In the genomic region with DNA sequence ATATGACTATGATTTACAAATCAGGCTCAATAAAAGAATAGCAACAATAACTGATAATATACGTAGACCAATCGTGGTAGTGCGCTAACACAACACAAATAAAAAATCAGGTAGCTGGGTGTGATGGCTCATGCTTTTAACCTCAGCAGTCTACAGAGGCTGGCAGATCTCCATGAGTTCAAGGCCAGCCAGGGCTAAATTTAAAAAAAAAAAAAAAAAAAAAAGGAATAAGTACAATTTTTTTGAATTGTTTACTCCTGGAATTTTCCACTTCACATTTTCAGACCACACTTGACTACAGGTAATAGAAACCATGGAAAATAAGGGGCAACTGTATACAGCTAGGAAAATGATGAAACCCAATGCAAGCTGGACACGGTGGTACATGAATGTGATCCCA, we compare ENCODE assay signal across 17 mouse cellular contexts.
DNase-seq lines count a peak whose midpoint lies in the region; ATAC-seq and TF ChIP-seq lines count a peak whose summit lies in the region.
"Had no signal": no experiment of that assay in that cellular context is flagged by ENCODE, and none has a peak within 500 bp of the region (broad histone marks: within the 10 kb centered on the region; RNA-seq: fewer than 3 reads in every experiment).

No protein-coding gene starts in this region.

- ATAC-seq in hindbrain, embryonic 13.5 days (ENCODE audit: low FRiP score) = no peak
- no peak for ATAC-seq in hindbrain, postnatal 0 days
- no peak for ATAC-seq in midbrain, embryonic 13.5 days
- ATAC-seq in midbrain, embryonic 11.5 days (ENCODE audit: low FRiP score) = no peak
- ATAC-seq in forebrain, postnatal 0 days = no peak
- ATAC-seq: liver, embryonic 12.5 days had no signal

- peaks cover 34% of the 10 kb centered on the region for H3K4me1 ChIP-seq in hindbrain, embryonic 13.5 days (replicated peaks)
- peaks cover 4% of the 10 kb centered on the region; the same call in 1 of the 2 replicates for H3K4me1 ChIP-seq in hindbrain, postnatal 0 days (ENCODE audit: insufficient read depth, low read length)
- H3K4me1 ChIP-seq in midbrain, embryonic 13.5 days (replicated peaks) = peaks cover 38% of the 10 kb centered on the region
- peaks cover 2% of the 10 kb centered on the region; the same call in 1 of the 2 replicates for H3K4me1 ChIP-seq in midbrain, embryonic 11.5 days (ENCODE audit: control insufficient read depth, insufficient read depth, low read length)
- H3K4me1 ChIP-seq in forebrain, postnatal 0 days (ENCODE audit: insufficient read depth) = peaks cover 8% of the 10 kb centered on the region
- peaks cover 6% of the 10 kb centered on the region; the same call in 1 of the 2 replicates for H3K4me1 ChIP-seq in lung, adult 2 months (ENCODE audit: control insufficient read depth, insufficient read depth, low read length)

- WGBS in hindbrain, embryonic 13.5 days = 95% methylated on average over 4 of the region's 4 CpGs
- 94% methylated on average over 4 of the region's 4 CpGs for WGBS in hindbrain, postnatal 0 days
- 98% methylated on average over 4 of the region's 4 CpGs for WGBS in midbrain, embryonic 13.5 days
- WGBS in midbrain, embryonic 11.5 days = 98% methylated on average over 4 of the region's 4 CpGs
- WGBS in forebrain, postnatal 0 days = 89% methylated on average over 4 of the region's 4 CpGs
- 95% methylated on average over 4 of the region's 4 CpGs for WGBS in lung, adult 2 months

- no peaks in the 10 kb centered on the region for H3K27me3 ChIP-seq in hindbrain, embryonic 13.5 days
- H3K27me3 ChIP-seq in hindbrain, postnatal 0 days (ENCODE audit: insufficient read depth, low read length) = no peaks in the 10 kb centered on the region
- H3K27me3 ChIP-seq in midbrain, embryonic 13.5 days = no peaks in the 10 kb centered on the region
- no peaks in the 10 kb centered on the region for H3K27me3 ChIP-seq in midbrain, embryonic 11.5 days (ENCODE audit: control insufficient read depth, insufficient read depth, low read length)
- H3K27me3 ChIP-seq in forebrain, postnatal 0 days (ENCODE audit: insufficient read depth, low read length) = no peaks in the 10 kb centered on the region
- H3K27me3 ChIP-seq: liver, embryonic 12.5 days; lung, embryonic 15.5 days had no signal

- peak overlapping the region; percentile 72 for H3K27ac ChIP-seq in hindbrain, embryonic 13.5 days
- H3K27ac ChIP-seq in hindbrain, postnatal 0 days = no peak overlapping the region; the same call in 1 of the 2 replicates
- peak overlapping the region; percentile 56 for H3K27ac ChIP-seq in midbrain, embryonic 13.5 days
- H3K27ac ChIP-seq in midbrain, embryonic 11.5 days (ENCODE audit: low read depth, low read length) = no peak overlapping the region
- H3K27ac ChIP-seq in forebrain, postnatal 0 days (ENCODE audit: low read depth, low read length) = peak overlapping the region; percentile 62
- H3K27ac ChIP-seq: liver, embryonic 12.5 days; lung, embryonic 15.5 days; stomach, postnatal 0 days had no signal

- no peak overlapping the region for H3K9ac ChIP-seq in hindbrain, embryonic 13.5 days
- no peak overlapping the region for H3K9ac ChIP-seq in hindbrain, postnatal 0 days (replicated peaks; ENCODE audit: low read length)
- no peak overlapping the region for H3K9ac ChIP-seq in midbrain, embryonic 13.5 days (replicated peaks)
- no peak overlapping the region for H3K9ac ChIP-seq in midbrain, embryonic 11.5 days (ENCODE audit: low read length)
- H3K9ac ChIP-seq in forebrain, postnatal 0 days = no peak overlapping the region
- H3K9ac ChIP-seq: liver, embryonic 12.5 days; lung, embryonic 15.5 days had no signal

- no peak overlapping the region for H3K4me2 ChIP-seq in hindbrain, embryonic 13.5 days
- H3K4me2 ChIP-seq in hindbrain, postnatal 0 days (ENCODE audit: low read depth, low read length) = no peak overlapping the region
- no peak overlapping the region for H3K4me2 ChIP-seq in midbrain, embryonic 13.5 days (replicated peaks)
- H3K4me2 ChIP-seq in midbrain, embryonic 11.5 days = no peak overlapping the region
- H3K4me2 ChIP-seq in forebrain, postnatal 0 days (ENCODE audit: low read depth) = no peak overlapping the region
- H3K4me2 ChIP-seq: heart, embryonic 11.5 days; liver, embryonic 12.5 days; lung, embryonic 15.5 days had no signal

- H3K9me3 ChIP-seq in hindbrain, embryonic 13.5 days = no peaks in the 10 kb centered on the region
- H3K9me3 ChIP-seq in hindbrain, postnatal 0 days (ENCODE audit: low read length) = no peaks in the 10 kb centered on the region
- H3K9me3 ChIP-seq in midbrain, embryonic 13.5 days = no peaks in the 10 kb centered on the region
- no peaks in the 10 kb centered on the region for H3K9me3 ChIP-seq in midbrain, embryonic 11.5 days (ENCODE audit: control insufficient read depth, low read length)
- no peaks in the 10 kb centered on the region for H3K9me3 ChIP-seq in forebrain, postnatal 0 days (ENCODE audit: low read length)
- H3K9me3 ChIP-seq: liver, embryonic 12.5 days; lung, embryonic 15.5 days had no signal

- no peak for TF ChIP-seq POLR2A in lung, adult 2 months (IDR thresholded peaks at IDR 0.05; ENCODE audit: borderline replicate concordance, extremely low read depth, low read depth, low read length)

- no peak for TF ChIP-seq CTCF in hindbrain, postnatal 0 days (IDR thresholded peaks at IDR 0.05; ENCODE audit: low read depth)
- no peak for TF ChIP-seq CTCF in forebrain, postnatal 0 days (IDR thresholded peaks at IDR 0.05; ENCODE audit: low read depth)
- TF ChIP-seq CTCF in lung, adult 2 months (IDR thresholded peaks at IDR 0.05; ENCODE audit: insufficient read depth, low read length) = no peak

- H3K36me3 ChIP-seq in hindbrain, embryonic 13.5 days = no peaks in the 10 kb centered on the region
- no peaks in the 10 kb centered on the region for H3K36me3 ChIP-seq in hindbrain, postnatal 0 days (ENCODE audit: insufficient read depth, low read length)
- no peaks in the 10 kb centered on the region for H3K36me3 ChIP-seq in midbrain, embryonic 13.5 days
- H3K36me3 ChIP-seq in midbrain, embryonic 11.5 days (ENCODE audit: control insufficient read depth, insufficient read depth, low read length) = no peaks in the 10 kb centered on the region
- H3K36me3 ChIP-seq in forebrain, postnatal 0 days (ENCODE audit: insufficient read depth) = no peaks in the 10 kb centered on the region
- H3K36me3 ChIP-seq: liver, embryonic 12.5 days; lung, embryonic 15.5 days had no signal

- H3K4me3 ChIP-seq in hindbrain, embryonic 13.5 days = no peak overlapping the region
- H3K4me3 ChIP-seq in hindbrain, postnatal 0 days (ENCODE audit: low read length) = no peak overlapping the region
- H3K4me3 ChIP-seq in midbrain, embryonic 13.5 days (replicated peaks) = no peak overlapping the region
- H3K4me3 ChIP-seq in midbrain, embryonic 11.5 days (ENCODE audit: low read depth, low read length) = no peak overlapping the region
- no peak overlapping the region for H3K4me3 ChIP-seq in forebrain, postnatal 0 days (ENCODE audit: low read depth, low read length)
- H3K4me3 ChIP-seq in lung, adult 2 months (replicated peaks; ENCODE audit: extremely low read depth, low read depth, low read length) = no peak overlapping the region
- H3K4me3 ChIP-seq: liver, embryonic 12.5 days; lung, embryonic 15.5 days had no signal

- DNase-seq in hindbrain, postnatal 0 days (ENCODE audit: low spot score) = no peak
- no peak for DNase-seq in midbrain, embryonic 11.5 days (ENCODE audit: low spot score, missing footprints)
- no peak for DNase-seq in forebrain, postnatal 0 days
- no peak for DNase-seq in lung, adult 2 months
- no peak for DNase-seq in lung, postnatal 4 days
- DNase-seq: adrenal gland, adult 8-10 months; B cell, adult 2 months; cerebellum, adult 8-10 months; heart, postnatal 10 days; kidney, adult 18-20 months; kidney, postnatal 25 days had no signal

Comparison
In these comparisons a context has a peak if more than half of its experiments do, and no peak if none do; other contexts are left out.
1. H3K27ac ChIP-seq: peak in hindbrain, embryonic 13.5 days (single experiment), midbrain, embryonic 13.5 days (single experiment) and forebrain, postnatal 0 days (single experiment); none in hindbrain, postnatal 0 days (single experiment) and midbrain, embryonic 11.5 days (single experiment).